Mouse (Mus musculus): Measurements from ENCODE around the gene Slc12a4.
"Not testable (repeated sequence)": the region's sequence is repeated elsewhere in the genome, so short reads cannot be mapped to it uniquely, and the experiment has no call there.

Slc12a4 gene

DNA sequence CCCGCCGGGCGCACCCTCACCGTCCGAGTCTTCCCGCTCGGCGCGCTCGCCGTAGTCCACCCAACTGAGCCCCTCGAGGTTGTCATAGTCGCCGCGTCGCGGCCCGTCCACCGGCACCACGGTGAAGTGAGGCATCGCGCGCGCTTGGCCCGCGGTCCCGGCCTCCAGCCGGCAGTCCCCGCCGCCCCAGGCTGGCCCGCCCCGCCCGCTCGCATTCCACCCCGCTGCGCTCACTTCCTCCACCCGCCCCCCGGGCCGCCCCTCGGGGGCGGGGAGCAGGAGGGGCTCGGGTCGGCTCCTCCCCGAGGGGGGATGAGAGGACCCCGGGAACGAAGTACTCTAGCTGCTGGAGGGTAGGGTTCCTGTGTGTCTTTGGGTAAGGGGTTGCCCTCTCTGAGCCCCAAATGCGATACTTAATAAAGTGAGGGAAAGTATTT is at the start of gene Slc12a4:
Gene Slc12a4 (minus strand): TSS at position 193 of the 437 bp plus-strand sequence.
- DNase-seq (ENCODE audit: low read depth, low spot score), result no peak

DNA sequence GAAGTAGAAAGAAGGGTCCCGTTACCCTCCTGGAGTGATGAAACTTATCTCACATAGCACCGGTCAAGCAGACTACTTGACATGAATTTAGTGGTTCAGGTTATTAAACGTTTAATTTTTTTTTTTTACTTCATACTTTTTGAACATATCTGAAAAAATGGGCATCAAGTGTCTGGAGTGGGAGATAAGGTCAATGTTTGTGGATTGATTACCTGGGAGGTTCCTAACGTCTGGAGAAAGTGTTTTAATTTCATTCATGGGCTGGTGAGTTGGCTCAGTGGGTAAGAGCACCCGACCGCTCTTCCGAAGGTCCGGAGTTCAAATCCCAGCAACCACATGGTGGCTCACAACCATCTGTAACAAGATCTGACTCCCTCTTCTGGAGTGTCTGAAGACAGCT is 46.3 kb upstream of the Slc12a4 start:
- DNase-seq (ENCODE audit: low read depth, low spot score), result not testable (repeated sequence)

DNA sequence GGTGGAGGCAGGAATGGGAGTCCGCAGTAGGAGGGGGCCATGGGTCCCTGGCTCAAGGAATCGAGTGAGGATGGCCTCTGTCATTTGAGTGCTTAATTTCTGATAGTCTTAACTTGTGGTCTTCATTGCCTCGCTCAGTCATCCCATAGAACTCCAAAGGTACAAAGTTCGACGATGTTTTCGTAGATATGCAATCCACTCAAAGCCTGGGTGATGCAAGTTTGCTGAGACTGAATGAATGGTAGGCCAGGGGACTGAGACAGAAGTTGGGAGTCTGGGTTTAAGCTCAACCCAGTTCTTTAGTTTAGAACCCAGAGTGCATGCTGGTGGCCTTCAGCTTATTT is 45.7 kb upstream of the Slc12a4 start, which contains the start of gene Ddx28:
Gene Ddx28 (minus strand): TSS at position 240 of the 344 bp plus-strand sequence.
- no peak for DNase-seq (ENCODE audit: low read depth, low spot score)

DNA sequence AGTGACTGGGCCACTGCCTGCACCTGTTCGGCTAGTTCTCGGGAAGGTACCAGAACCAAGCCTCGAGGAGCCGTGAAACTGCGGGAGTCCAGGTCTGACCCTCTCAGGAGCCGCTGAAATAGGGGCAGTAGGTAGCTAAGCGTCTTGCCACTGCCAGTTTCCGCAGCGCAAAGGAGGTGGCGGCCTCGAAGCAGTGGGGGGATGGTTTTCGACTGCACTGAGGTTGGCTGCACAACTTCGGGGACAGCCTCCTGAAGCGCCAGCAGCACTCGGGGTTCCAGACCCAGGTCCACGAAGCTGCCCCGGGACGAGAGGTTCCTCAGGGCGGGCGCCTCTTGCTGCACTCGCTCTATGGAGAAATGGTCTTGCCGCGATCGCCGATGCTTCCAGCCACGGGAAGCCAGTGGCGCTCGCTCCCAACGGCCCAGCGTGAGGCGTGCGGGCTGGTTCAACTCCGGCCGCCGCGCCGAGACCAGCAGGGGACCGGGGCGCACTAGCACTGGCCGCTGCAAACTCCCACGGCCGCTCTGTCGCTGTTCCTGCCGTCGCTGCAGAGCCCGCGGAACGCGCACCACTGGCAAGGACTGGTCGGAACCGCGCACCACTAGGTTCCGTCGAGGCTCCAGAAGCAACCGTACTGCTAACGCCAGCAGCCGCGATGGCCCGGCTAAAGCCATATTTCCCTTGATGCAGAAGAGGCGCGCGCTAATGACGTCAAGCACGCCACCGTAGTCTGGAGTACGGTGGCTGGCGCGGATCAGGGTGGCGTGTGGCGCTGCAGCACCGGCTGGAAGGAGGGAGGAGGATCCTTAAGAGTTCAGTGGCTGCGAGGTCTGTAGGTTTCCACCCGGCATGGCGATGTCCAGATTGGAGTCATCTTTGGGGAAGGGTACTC is 45.1 kb upstream of the Slc12a4 start:
- DNase-seq (ENCODE audit: low read depth, low spot score), result peak; percentile 93

DNA sequence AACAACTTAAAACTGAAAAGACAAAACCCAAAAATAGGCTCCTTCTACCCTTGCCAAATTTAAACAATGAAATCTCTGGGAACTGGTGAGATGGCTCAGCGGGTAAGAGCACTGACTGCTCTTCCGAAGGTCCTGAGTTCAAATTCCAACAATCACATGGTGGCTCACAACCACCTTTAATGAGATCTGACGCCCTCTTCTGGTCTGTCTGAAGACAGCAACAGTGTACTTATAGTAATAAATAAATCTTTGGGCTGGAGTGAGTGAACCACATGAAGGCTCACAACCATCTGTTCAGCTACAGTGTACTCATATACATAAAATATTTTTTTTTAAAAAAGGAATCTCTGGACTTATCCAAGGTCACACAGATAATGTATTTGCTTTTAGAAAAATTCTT is 42.0 kb upstream of the Slc12a4 start:
- DNase-seq (ENCODE audit: low read depth, low spot score), result not testable (repeated sequence)

DNA sequence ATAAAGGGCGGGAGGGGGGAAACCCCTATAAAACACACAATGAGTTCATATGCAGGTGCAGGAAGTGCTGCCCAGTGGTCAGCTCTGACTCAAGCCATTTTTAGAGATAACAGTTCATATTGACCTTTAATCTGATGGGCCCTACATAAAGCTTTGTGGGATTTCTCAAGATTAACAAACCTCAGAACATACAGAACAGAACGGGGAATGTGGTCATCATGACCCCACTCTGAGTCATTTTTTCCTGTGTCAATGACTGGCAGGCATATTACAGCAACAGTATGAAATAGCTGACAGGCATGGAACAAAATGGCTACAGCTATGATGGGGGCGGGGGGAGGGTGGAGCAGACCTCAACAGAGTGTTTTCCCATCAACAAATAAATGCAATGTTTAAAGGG is 41.2 kb upstream of the Slc12a4 start:
- no peak for DNase-seq (ENCODE audit: low read depth, low spot score)

DNA sequence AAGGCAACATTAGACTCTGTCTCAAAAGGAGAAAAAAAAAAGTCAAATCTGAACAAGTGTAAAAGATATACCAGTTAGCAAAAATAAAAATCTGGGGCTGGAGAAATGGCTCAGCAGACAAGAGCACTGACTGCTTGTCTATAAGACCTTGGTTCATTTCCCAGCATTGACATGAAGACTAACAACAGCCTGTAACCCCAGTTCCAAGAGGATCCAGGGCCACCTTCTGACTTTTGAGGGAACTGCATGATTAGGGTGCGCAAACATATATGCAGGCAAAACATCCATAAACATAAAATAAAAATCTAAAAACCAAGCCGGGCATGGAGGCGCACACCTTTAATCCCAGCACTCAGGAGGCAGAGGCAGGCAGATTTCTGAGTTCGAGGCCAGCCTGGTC is 40.5 kb upstream of the Slc12a4 start:
- no peak for DNase-seq (ENCODE audit: low read depth, low spot score)

DNA sequence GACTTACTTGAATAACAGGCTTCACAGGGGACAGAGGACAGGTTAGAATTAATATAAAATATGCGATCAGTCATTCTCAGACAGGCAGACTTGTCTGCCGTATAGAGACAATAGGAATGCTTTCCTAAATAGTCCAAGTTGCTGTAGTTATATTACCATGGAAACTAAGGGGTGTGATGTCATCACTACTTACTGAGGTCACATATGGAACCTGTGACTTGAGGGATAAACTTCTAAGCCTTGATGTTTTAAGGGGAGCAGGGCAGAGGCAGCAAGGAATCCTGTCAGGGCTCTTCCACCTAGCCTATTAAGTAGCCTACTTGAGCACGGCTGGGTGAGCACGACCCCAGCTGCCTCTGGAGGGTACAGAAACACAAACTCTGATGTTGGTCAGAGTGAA is 40.0 kb upstream of the Slc12a4 start, which contains the start of gene Dpep2nb:
Gene Dpep2nb (minus strand): TSS at position 101 of the 400 bp plus-strand sequence.
- no peak for DNase-seq (ENCODE audit: low read depth, low spot score)

DNA sequence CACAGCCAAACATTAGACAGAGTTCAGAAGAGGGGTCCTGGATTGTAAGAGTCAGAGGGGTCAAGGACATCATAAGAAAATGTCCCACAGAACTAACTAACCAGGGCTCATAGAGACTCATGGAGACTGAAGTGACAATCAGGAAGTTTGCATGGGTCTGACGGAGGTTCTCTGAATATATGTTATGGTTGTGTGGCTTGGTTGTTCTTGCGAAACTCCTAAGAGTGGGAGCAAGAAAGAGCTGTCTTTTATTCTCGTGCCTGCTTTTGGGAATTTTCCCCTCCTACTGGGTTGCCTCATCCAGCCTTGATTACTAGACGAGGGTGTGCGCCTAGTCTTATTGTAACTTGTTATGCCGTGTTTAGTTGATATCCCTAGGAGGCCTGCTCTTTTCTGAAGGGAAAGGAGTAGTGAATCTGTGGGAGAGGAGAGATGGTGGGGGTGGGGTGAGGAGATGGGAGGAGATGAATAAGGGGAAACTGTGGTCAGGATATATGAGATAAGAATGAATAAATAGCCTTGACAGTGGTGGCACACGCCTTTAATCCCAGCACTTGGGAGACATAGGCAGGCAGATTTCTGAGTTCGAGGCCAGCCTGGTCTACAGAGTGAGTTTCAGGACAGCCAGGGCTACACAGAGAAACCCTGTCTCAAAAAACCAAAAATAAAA is 38.8 kb upstream of the Slc12a4 start:
- no peak for DNase-seq (ENCODE audit: low read depth, low spot score)

DNA sequence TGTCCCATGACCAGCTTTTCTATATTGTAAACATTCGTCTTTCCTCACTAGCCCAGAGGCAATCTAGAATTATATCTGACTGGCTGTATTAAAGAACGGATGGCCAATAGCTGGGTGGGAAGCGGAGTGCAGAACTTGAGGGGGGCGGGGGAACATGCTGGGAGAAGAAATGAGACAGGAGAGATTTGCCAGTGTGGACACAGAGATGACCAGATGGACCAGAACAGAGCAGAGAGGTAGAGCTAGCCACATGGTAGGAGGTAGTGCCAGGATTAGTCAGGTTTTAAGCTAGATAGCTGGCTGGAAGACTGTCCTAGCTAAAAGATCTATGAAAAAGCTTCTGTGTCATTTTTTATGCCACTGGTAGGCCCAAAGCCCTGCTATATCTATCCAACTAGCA is 36.0 kb upstream of the Slc12a4 start:
- DNase-seq (ENCODE audit: low read depth, low spot score), result no peak

DNA sequence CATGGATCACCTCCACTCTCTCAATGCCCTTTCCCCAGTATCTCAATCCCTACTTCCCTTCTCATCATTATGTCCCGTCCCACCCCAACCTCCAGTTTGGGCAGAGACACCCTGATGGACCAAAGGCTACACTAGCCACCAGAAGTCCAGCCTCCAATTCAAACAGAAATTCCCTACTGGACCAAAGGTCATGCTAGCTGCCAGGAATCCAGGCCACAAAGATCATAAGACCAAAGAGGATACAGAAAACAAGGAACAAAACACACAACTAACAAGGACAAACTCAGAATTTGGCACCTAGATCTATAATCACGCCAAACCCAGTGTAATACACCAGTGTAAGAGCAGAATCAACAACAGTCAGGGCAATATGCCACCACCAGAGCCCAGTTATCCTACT is 33.1 kb upstream of the Slc12a4 start:
- no peak for DNase-seq (ENCODE audit: low read depth, low spot score)

DNA sequence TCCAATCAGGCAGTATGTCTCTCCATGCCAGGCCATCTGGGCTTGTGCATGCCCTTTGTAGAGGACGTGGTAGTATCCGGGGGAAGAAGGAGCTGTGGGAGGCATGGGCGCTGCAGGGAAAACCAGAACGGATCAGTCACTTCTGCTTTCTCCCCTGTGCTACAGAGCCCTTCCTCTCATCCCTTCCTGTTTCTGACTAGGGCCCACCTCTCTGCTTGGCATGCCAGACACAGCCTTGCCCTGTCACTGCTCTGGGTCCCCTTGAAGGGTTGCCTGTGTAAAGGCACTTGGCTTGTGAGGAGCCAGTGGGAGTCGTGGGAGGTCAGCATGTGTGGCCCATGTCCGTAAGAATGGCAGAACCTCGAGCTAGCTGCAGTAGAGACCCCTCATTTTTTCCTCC is 30.5 kb upstream of the Slc12a4 start:
- DNase-seq (ENCODE audit: low read depth, low spot score), result no peak

DNA sequence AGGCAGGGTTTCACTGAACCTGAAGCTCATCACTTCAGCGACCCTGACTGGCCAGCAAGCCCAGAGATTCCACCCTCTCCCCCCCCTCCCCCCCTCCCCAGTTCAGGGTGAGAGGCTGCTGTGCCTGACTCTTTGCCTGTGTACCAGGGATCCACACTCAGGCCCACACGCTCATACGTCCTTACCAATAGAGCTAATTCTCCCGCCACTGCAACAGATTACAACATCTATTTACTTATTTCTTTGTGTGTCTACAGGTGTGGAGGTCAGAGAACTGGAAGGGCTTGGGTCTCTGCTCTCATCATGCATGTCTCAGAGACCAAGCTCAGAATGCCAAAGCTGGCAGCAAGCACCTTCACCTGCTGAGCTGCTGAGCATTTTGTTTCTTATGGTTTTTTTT is 27.3 kb upstream of the Slc12a4 start:
- DNase-seq (ENCODE audit: low read depth, low spot score), result no peak

DNA sequence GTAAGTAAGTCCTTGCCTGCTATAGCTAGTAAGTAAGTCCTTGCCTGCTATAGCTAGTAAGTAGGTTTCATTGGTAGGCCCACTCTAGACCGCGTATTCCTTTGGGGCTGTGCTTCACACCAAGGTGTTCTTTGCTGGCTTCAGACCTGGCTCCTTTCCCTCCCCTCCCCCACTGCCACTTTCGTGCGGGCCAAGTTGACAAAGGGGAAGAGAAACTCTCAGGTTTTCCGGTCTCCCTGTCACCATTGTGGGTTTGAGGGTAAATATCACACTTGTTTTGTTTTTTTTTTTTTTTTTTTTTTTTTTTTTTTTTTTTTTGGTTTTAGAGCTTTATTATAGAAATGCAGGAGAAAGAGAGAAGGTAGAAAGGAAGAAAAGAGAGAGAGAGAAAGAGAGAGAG is 26.6 kb upstream of the Slc12a4 start:
- DNase-seq (ENCODE audit: low read depth, low spot score), result no peak

DNA sequence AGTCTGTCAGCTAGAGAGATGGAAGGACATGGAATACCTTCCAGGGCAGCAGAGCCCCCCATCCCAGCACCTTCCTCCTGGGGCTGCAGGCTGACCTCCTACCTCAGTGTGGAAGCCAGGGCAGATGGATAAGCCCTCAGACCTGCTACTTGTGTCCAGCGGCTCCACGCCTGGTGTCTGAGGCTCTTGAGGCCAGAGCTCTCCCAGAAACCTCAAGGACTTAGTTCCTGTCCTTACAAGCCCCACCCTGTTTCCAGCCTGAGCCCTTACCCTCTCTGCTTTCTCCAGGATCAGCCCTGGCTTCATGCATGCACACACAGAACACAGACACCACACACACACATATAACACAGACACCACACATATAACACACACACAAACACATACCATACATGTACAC is 25.6 kb upstream of the Slc12a4 start:
- no peak for DNase-seq (ENCODE audit: low read depth, low spot score)

DNA sequence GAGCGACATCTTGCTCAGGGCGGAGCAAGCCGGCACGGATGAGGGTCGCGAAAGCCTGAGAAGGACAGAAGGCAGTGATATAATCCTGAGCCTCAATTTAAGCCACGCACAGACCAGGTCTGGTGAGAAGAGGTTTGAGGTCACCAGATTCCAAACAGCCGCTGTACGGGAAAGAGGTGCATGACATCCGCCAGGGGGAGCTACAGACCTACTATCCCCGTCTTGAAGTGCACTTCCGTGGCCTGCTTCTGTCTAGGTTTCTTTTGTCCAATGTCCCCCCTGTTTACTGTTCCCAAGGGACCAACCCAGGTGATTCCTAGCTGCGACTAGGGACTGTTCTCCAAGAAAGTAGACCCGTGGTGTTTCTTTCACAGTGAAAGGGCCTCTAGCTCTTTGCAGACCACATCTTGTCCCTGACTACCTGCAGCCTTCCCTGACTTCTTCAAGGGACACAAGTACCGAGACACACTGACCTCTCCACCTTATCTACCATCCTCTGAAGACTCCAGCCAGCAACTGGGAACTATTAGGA is 25.0 kb upstream of the Slc12a4 start, which contains the start of gene Dus2:
Gene Dus2 (plus strand): TSS at position 482 of the 532 bp plus-strand sequence.
- DNase-seq (ENCODE audit: low read depth, low spot score), result peak; percentile 36

DNA sequence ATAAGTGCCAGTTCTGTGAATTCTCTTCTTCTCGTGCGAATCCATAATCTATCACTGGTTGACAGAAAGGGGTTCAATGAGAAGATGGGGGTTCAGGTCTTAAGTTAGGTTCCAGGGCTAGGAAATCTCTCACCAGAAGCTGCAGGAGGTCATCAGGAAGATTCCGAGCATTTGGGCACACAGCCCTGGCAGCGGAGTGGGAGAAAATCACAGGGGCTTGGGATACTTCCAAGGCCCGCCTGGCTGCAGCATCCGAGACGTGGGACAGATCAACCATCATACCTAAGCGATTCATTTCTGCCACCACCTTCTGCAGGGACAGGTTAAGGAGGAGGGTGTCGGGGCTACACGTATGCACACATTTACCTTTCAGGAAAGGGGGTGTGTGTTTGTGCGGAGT is 22.6 kb upstream of the Slc12a4 start:
- DNase-seq (ENCODE audit: low read depth, low spot score), result no peak

DNA sequence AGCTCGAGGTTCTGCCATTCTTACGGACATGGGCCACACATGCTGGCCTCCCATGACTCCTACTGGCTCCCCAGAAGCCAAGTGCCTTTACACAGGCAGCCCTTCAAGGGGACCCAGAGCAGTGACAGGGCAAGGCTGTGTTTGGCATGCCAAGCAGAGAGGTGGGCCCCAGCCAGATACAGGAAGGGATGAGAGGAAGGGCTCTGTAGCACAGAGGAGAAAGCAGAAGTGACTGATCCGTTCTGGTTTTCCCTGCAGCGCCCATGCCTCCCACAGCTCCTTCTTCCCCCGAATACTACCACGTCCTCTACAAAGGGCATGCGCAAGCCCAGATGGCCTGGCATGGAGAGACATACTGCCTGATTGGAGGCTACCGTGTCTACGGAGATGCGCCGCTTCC is 17.5 kb upstream of the Slc12a4 start:
- not testable (repeated sequence) for DNase-seq (ENCODE audit: low read depth, low spot score)

DNA sequence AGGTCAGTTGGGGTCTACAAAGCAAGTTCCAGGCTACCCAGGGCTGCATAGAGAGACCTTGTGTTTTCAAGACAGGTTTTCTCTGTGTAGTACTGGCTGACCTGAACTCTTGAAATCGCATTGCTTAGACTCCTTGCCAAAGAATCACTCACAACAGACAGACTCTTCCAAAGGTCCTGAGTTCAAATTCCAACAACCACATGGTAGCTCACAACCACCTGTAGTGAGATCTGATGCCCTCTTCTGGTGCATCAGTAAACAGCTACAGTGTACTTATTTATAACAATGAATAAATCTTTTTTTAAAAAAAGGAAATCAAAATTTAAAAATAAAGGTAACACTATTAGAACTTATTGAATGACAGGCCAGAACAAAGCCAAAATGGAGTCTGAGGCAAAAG is 15.2 kb upstream of the Slc12a4 start:
- no peak for DNase-seq (ENCODE audit: low read depth, low spot score)

DNA sequence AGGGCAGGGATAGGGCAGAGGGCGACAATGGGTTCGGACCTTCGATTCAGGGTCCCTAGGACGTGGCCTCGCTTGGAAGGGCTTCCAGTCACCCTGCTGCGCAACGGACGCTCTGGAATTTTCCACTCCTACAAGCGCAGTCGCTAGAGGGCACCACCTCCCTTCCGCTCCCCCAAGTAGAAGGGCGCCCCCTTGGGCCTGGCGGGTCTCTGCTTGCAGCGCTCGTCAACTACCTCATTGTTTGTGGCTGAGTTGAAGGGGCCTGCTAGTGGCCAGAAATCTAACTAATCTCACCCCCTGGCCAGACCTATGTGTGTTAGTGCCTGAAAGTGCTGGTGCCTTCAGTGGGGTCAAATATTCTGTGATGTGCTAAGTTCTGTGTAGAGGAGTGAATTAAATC is 13.4 kb upstream of the Slc12a4 start, which contains the start of gene Dpep3:
Gene Dpep3 (minus strand): TSS at position 105 of the 400 bp plus-strand sequence.
- DNase-seq (ENCODE audit: low read depth, low spot score), result no peak

DNA sequence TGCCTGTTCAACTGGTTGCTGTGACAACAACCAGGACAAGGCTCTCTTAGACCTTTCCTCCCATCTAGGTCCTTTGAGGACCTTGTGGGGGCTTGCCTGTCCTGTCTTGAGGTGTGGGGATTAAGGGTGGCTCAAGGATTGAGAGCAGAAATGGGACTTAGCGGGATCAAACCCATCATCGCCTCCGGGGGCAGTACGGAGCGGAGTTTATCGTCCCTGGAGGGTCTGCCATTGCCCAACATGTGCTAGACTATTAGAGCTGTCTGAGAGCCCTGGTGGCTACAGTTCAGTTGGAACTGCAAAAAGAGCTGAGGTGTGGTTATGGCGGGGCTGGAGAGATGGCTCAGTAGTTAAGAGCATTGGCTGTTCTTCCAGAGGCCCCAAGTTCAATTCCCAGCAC is 9.5 kb upstream of the Slc12a4 start:
- no peak for DNase-seq (ENCODE audit: low read depth, low spot score)

DNA sequence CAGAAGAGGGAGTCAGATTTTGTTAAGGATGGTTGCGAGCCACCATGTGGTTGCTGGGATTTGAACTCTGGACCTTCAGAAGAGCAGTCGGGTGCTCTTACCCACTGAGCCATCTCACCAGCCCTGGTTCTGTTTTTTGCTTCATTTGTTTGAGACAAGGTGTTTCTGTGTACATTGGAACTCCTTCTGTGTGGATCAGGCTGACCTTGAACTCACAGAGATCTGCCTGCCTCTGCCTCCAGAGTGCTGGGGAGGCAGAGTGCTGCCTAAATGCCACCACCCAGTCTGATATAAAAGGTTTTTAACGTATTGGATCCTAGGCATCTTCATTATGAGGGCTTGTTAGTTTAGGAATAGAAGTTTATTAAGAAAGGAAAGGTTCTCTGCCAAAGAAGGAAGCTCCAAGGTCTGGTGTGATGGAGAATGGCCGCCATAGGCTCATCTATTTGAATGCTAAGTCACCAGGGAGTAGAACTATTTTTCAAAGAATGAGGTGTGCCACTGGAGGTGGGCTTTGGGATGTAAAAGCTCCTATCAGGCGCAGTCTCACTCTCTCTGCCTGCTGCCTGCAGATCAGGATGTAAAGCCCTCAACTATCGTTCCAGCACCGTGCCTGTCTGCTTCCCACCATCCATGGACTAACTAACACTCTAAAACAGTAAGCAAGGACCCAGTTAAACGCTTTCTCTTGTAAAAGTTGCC is 5.3 kb upstream of the Slc12a4 start:
- no peak for DNase-seq (ENCODE audit: low read depth, low spot score)

Measured in telencephalon, adult 2 months (tissue).